Comparison of ENCODE assay signal across 25 mouse cellular contexts in genomic region chrX:111377020-111377419, GRCm38 (mm10).
DNase-seq lines count a peak whose midpoint lies in the region; TF ChIP-seq lines count a peak whose summit lies in the region.
"Had no signal": no experiment of that assay in that cellular context is flagged by ENCODE, and none has a peak within 500 bp of the region (broad histone marks: within the 10 kb centered on the region; RNA-seq: fewer than 3 reads in every experiment).

No protein-coding gene starts in this region.

- 84% methylated on average over 5 of the region's 5 CpGs for WGBS in lung, adult 2 months

- TF ChIP-seq CTCF in testis, adult 2 months (IDR thresholded peaks at IDR 0.05; ENCODE audit: control insufficient read depth, insufficient read depth, insufficient replicate concordance, low read depth, low read length) = no peak
- no peak for TF ChIP-seq CTCF in lung, adult 2 months (IDR thresholded peaks at IDR 0.05; ENCODE audit: insufficient read depth, low read length)

- H3K27me3 ChIP-seq in testis, adult 2 months (ENCODE audit: control insufficient read depth, insufficient read depth, low read length) = no peaks in the 10 kb centered on the region
- H3K27me3 ChIP-seq: embryonic facial prominence, embryonic 13.5 days; forebrain, embryonic 13.5 days; heart, embryonic 13.5 days had no signal

- no peaks in the 10 kb centered on the region for H3K36me3 ChIP-seq in testis, adult 2 months (ENCODE audit: control insufficient read depth, insufficient read depth, low read length)
- H3K36me3 ChIP-seq: embryonic facial prominence, embryonic 10.5 days; embryonic facial prominence, embryonic 13.5 days; heart, embryonic 10.5 days; heart, embryonic 13.5 days had no signal

- no peaks in the 10 kb centered on the region for H3K4me1 ChIP-seq in testis, adult 2 months (ENCODE audit: control insufficient read depth, insufficient read depth, low read length)
- no peaks in the 10 kb centered on the region for H3K4me1 ChIP-seq in lung, adult 2 months (ENCODE audit: control insufficient read depth, insufficient read depth, low read length)
- H3K4me1 ChIP-seq: embryonic facial prominence, embryonic 10.5 days; embryonic facial prominence, embryonic 13.5 days; forebrain, embryonic 13.5 days; heart, embryonic 10.5 days; heart, embryonic 13.5 days had no signal

- H3K4me3 ChIP-seq in testis, adult 2 months (ENCODE audit: control insufficient read depth, low read depth, low read length) = no peak overlapping the region
- no peak overlapping the region for H3K4me3 ChIP-seq in lung, adult 2 months (replicated peaks; ENCODE audit: extremely low read depth, low read depth, low read length)
- H3K4me3 ChIP-seq: embryonic facial prominence, embryonic 10.5 days; embryonic facial prominence, embryonic 13.5 days; erythroblast, embryonic 14.5 days; forebrain, embryonic 13.5 days; heart, adult 2 months; heart, embryonic 10.5 days; heart, embryonic 13.5 days had no signal

- DNase-seq in testis, postnatal 10 days (ENCODE audit: low spot score) = no peak
- peak; percentile 28 for DNase-seq in WW6 (ENCODE audit: low read depth, low spot score)
- DNase-seq in yolk sac, embryonic 10.5 days (ENCODE audit: low spot score) = peak; percentile 41
- DNase-seq in cerebellum, adult 11-12 months = no peak
- no peak for DNase-seq in lung, adult 2 months
- DNase-seq: adrenal gland, postnatal 10 days; adrenal gland, postnatal 36 days; cerebellum, adult 8-10 months; cerebellum, postnatal 10 days; cerebellum, postnatal 36 days; embryo, embryonic 11 days; gastrocnemius, postnatal 10 days; gastrocnemius, postnatal 36 days; heart, adult 2 months; heart, postnatal 14 days; heart, postnatal 4 days had no signal

- 0 out of 2 replicates have a peak overlapping the region, but pooled peaks have one; percentile 13 for H3K27ac ChIP-seq in testis, adult 2 months (ENCODE audit: control insufficient read depth, insufficient read depth, low read depth, low read length)
- H3K27ac ChIP-seq: embryonic facial prominence, embryonic 10.5 days; embryonic facial prominence, embryonic 13.5 days; forebrain, embryonic 13.5 days; heart, adult 2 months; heart, embryonic 10.5 days; heart, embryonic 13.5 days; hindbrain, embryonic 14.5 days; hindbrain, postnatal 0 days had no signal

- no peak for TF ChIP-seq POLR2A in testis, adult 2 months (IDR thresholded peaks at IDR 0.05; ENCODE audit: control insufficient read depth, low read depth, low read length)
- TF ChIP-seq POLR2A in lung, adult 2 months (IDR thresholded peaks at IDR 0.05; ENCODE audit: borderline replicate concordance, extremely low read depth, low read depth, low read length) = no peak

Comparison
In these comparisons a context has a peak if more than half of its experiments do, and no peak if none do; other contexts are left out.
1. DNase-seq: peak in WW6 (single experiment) and yolk sac, embryonic 10.5 days (single experiment); none in testis, postnatal 10 days (single experiment), cerebellum, adult 11-12 months (single experiment) and lung, adult 2 months (single experiment).